Mouse (Mus musculus): ENCODE data around the gene Cxcl15. TPM values are rescaled to one million over a fixed set of nuclear protein-coding genes. Genes with fewer than 3 reads are reported as not detected.

Cxcl15 gene
- 1,243 TPM for polyA plus RNA-seq (2014; fragmentation: Illumina TruSeq; extraction: RNeasy Lipid Tissue Mini Kit (QIAGEN cat#74804); ENCODE audit: insufficient read depth, low read depth, low replicate concordance)

GRCm38 (mm10) chr5:90794195-90794625 lies at the start of gene Cxcl15:
Gene Cxcl15 (plus strand): TSS chr5:90794534.

GRCm38 (mm10) chr5:90759077-90760065 lies 35.0 kb upstream of the Cxcl15 start, which contains the start of gene Cxcl5:
Gene Cxcl5 (plus strand): TSS chr5:90759360.

DNA sequence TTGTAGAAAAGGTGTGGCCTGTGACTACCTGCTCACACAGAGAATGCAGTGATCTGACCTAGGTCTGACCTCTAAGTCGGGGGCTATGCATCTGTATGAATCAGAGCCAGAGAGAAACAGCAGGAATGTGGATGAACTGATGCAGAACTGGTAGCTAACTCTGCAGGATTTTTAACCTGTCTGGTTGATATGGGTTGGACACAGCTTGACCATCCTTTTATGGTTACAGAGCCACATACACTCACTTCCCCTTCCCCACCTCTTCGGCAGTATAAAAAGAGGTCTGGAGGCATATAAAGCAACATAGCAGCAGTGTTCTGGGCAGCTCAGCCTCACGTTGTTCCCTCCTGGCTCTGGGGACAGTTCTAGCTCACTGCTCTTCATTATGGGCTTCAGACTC lies 26.1 kb upstream of the Cxcl15 start, which contains the start of gene Ppbp:
Gene Ppbp (plus strand): TSS at position 301 of the 400 bp plus-strand sequence.

GRCm38 (mm10) chr5:90771880-90772653 lies 22.3 kb upstream of the Cxcl15 start, which contains the start of gene Pf4:
Gene Pf4 (plus strand): TSS chr5:90772435.

GRCm38 (mm10) chr5:90785659-90786588 lies 8.4 kb upstream of the Cxcl15 start, which contains the start of gene Cxcl3:
Gene Cxcl3 (plus strand): TSS chr5:90786103.

Other genes starting within 250 kb of the Cxcl15 start
- not detected for gene 5830473C10Rik, start 233.4 kb upstream of the Cxcl15 start, polyA plus RNA-seq (2014; fragmentation: Illumina TruSeq; extraction: RNeasy Lipid Tissue Mini Kit (QIAGEN cat#74804); ENCODE audit: insufficient read depth, low read depth, low replicate concordance)
- 4.5 TPM for gene Rassf6, start 153.9 kb upstream of the Cxcl15 start, polyA plus RNA-seq (2014; fragmentation: Illumina TruSeq; extraction: RNeasy Lipid Tissue Mini Kit (QIAGEN cat#74804); ENCODE audit: insufficient read depth, low read depth, low replicate concordance)
- 0.79 TPM for gene Cxcl5, start 35.2 kb upstream of the Cxcl15 start, polyA plus RNA-seq (2014; fragmentation: Illumina TruSeq; extraction: RNeasy Lipid Tissue Mini Kit (QIAGEN cat#74804); ENCODE audit: insufficient read depth, low read depth, low replicate concordance)
- gene Ppbp, start 26.0 kb upstream of the Cxcl15 start, polyA plus RNA-seq (2014; fragmentation: Illumina TruSeq; extraction: RNeasy Lipid Tissue Mini Kit (QIAGEN cat#74804); ENCODE audit: insufficient read depth, low read depth, low replicate concordance): 9.2 TPM
- 58.8 TPM for gene Pf4, start 22.1 kb upstream of the Cxcl15 start, polyA plus RNA-seq (2014; fragmentation: Illumina TruSeq; extraction: RNeasy Lipid Tissue Mini Kit (QIAGEN cat#74804); ENCODE audit: insufficient read depth, low read depth, low replicate concordance)
- 0.73 TPM for gene Cxcl3, start 8.4 kb upstream of the Cxcl15 start, polyA plus RNA-seq (2014; fragmentation: Illumina TruSeq; extraction: RNeasy Lipid Tissue Mini Kit (QIAGEN cat#74804); ENCODE audit: insufficient read depth, low read depth, low replicate concordance)
- 1.4 TPM for gene Cxcl1, start 96.7 kb downstream of the Cxcl15 start, polyA plus RNA-seq (2014; fragmentation: Illumina TruSeq; extraction: RNeasy Lipid Tissue Mini Kit (QIAGEN cat#74804); ENCODE audit: insufficient read depth, low read depth, low replicate concordance)
- gene Cxcl2, start 109.3 kb downstream of the Cxcl15 start, polyA plus RNA-seq (2014; fragmentation: Illumina TruSeq; extraction: RNeasy Lipid Tissue Mini Kit (QIAGEN cat#74804); ENCODE audit: insufficient read depth, low read depth, low replicate concordance): 0.90 TPM
- 11.4 TPM for gene Mthfd2l, start 136.6 kb downstream of the Cxcl15 start, polyA plus RNA-seq (2014; fragmentation: Illumina TruSeq; extraction: RNeasy Lipid Tissue Mini Kit (QIAGEN cat#74804); ENCODE audit: insufficient read depth, low read depth, low replicate concordance)
- not detected for gene Epgn, start 232.9 kb downstream of the Cxcl15 start, polyA plus RNA-seq (2014; fragmentation: Illumina TruSeq; extraction: RNeasy Lipid Tissue Mini Kit (QIAGEN cat#74804); ENCODE audit: insufficient read depth, low read depth, low replicate concordance)

All from lung, adult 10 weeks (tissue).